14 mouse cellular contexts compared by ENCODE assay signal in the genomic region with DNA sequence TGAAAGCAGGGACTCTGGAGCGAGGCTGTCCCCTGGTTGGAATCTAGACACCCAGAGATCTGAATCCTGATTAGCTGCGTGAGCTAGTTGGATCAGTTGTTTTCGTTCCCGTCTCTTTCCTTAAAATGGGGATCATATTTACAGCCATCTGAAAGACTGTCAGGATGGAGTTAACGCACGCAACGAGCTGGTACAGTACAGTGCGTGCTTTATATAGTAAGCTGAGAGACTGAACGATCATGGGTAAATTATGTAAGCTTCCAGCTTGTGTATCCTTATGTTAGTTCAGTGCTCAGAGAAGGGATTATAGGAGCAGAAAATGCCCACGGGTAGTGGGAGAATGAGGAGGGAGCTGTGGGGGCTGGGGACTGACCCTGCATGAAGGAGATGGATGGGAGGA.
"Had no signal": no experiment of that assay in that cellular context is flagged by ENCODE, and none has a peak within 500 bp of the region (broad histone marks: within the 10 kb centered on the region; RNA-seq: fewer than 3 reads in every experiment).

No protein-coding gene starts in this region.

- H3K9me3 ChIP-seq: kidney, embryonic 15.5 days; limb, embryonic 15.5 days; liver, embryonic 12.5 days; midbrain, embryonic 10.5 days; neural tube, embryonic 15.5 days had no signal

- H3K36me3 ChIP-seq: kidney, embryonic 15.5 days; limb, embryonic 15.5 days; liver, embryonic 12.5 days; midbrain, embryonic 10.5 days; neural tube, embryonic 15.5 days had no signal

- H3K4me1 ChIP-seq: limb, embryonic 15.5 days; liver, embryonic 12.5 days had no signal

- H3K4me3 ChIP-seq: kidney, embryonic 15.5 days; limb, embryonic 15.5 days; liver, embryonic 12.5 days; midbrain, embryonic 10.5 days; myocyte; neural tube, embryonic 15.5 days had no signal

- DNase-seq: kidney, adult 2 months; kidney, postnatal 14 days; lung, embryonic 14.5 days; lung, postnatal 10 days; lung, postnatal 4 days; midbrain, embryonic 14.5 days; spleen, adult 18-20 months; thymus, adult 18-20 months had no signal

- H3K27me3 ChIP-seq: kidney, embryonic 15.5 days; limb, embryonic 15.5 days; neural tube, embryonic 15.5 days had no signal

- H3K27ac ChIP-seq: kidney, embryonic 15.5 days; limb, embryonic 15.5 days; liver, embryonic 12.5 days; midbrain, embryonic 10.5 days; neural tube, embryonic 15.5 days had no signal

- ATAC-seq: liver, embryonic 12.5 days had no signal

- H3K4me2 ChIP-seq: kidney, embryonic 15.5 days; limb, embryonic 15.5 days; liver, embryonic 12.5 days; lung, embryonic 14.5 days; neural tube, embryonic 15.5 days had no signal

- H3K9ac ChIP-seq: kidney, embryonic 15.5 days; limb, embryonic 15.5 days; liver, embryonic 12.5 days; lung, embryonic 14.5 days; neural tube, embryonic 15.5 days had no signal
